Mouse (Mus musculus): ENCODE measurements around the gene Pik3cd.
A peak's percentile ranks its signal among the peaks of the same experiment; 100 is the strongest.

The Pik3cd gene

GRCm38 (mm10) chr4:149684841-149685623 lies 17.3 kb downstream of the Pik3cd start:
- no peak for DNase-seq

DNA sequence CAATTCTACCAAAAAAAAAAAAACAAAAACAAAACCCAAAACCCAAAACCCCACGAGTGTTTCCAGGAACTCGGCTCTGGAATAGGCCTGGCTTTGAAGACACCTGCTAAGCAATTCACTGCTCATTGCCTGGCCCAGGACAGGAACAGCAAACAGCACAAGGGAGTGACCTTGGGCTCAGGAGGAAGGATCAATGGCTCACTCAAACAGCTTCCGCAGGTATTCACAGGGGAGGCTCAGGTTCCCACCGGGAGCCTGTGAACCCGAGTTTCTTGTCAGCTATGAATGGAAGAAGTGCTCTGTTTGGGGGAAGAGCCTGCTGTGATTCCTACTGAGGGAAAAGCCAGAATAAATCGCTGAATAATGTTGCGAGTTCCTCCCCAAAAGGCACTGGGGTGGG lies 18.5 kb downstream of the Pik3cd start:
- DNase-seq, result no peak

GRCm38 (mm10) chr4:149679056-149679770 lies 23.2 kb downstream of the Pik3cd start:
- DNase-seq, result peak; percentile 24

- DNase-seq, result no peak
Observed at GRCm38 (mm10) chr4:149678006-149678405, 24.4 kb downstream of the Pik3cd start.

DNA sequence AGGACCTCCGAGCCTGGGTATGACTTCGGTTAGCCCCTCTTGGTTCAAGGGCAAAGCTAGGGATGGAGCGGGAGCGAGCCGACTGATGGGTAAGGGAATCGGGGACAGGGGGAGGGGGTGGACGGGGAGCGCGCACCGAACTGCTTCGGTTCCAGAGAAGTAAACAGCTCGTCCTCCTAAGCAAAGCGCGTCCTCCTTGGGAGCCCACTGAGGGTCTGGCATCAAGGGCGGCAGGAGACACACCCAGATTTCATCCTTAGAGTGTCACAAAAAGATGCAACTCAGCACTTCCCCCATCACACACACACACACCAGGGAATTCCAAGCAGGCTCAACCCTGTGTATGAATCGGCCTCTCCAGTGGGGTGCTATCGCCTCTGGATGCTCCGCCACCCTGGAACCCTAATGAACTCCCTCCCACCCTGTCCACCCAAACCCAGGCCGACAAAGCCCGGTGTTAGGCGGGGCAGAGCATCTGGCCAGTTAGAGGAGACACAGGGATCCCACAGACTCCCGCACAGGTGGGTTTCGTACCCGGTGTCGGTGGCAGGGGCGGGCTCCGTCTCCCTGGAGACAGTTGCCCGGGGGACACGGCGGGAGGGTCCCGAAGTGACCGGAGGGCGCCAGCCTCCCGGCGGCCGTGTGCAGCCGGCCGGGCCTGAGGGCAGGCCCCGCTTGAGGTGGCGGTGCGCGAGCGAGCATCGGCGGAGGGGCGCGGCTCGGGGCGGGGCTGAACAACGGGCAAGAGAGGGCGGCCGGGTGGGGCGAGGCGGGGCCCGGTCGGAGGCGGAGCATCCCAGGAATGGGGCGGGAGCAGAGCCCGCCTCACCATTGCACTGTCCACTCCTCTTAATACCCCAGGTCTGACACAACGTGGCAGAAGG lies 26.8 kb downstream of the Pik3cd start:
- peak; percentile 85 for DNase-seq

- DNase-seq, result no peak
Observed at GRCm38 (mm10) chr4:149674814-149675377, 27.5 kb downstream of the Pik3cd start.

DNA sequence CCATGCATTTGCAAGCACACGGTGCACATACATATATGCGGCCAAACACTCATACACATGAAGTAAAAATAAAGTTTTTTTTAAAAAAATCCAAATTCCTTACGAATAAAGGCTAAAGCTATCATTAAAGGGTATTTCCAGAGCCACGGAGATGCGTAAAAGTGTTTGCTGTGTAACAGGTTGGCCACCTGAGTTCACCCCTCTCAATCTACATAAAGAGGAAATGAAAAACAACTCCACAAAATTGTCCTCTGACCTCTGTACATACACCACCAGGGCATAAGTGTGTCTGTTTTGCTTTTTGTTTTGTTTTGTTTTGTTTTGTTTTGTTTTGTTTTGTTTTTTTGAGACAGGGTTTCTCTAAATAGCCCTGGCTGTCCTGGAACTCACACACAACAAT lies 29.6 kb downstream of the Pik3cd start:
- no peak for DNase-seq

- DNase-seq, result no peak
Observed at GRCm38 (mm10) chr4:149671175-149671574, 31.2 kb downstream of the Pik3cd start.

DNA sequence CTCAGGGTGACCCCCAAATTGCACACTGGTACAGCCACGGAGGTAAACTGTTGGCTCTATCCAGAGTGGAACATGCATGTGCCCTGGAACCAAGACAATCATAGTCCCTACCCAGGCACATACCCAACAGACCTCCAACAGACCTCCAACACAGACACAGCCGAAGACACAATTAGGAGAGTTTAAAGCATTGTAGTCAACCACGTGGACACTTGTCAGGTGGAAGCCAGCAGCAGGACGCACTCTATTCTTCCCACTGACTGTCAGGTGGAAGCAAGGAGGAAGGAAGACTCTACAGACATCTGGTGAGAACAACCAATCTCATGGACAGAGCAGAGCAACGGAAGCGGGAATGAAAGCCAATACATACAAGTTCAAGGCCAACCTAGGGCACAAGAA lies 36.7 kb downstream of the Pik3cd start:
- no peak for DNase-seq

- DNase-seq, result no peak
Observed at GRCm38 (mm10) chr4:149665016-149665691, 37.2 kb downstream of the Pik3cd start.

GRCm38 (mm10) chr4:149663849-149664503 lies 38.4 kb downstream of the Pik3cd start:
- DNase-seq, result no peak

DNA sequence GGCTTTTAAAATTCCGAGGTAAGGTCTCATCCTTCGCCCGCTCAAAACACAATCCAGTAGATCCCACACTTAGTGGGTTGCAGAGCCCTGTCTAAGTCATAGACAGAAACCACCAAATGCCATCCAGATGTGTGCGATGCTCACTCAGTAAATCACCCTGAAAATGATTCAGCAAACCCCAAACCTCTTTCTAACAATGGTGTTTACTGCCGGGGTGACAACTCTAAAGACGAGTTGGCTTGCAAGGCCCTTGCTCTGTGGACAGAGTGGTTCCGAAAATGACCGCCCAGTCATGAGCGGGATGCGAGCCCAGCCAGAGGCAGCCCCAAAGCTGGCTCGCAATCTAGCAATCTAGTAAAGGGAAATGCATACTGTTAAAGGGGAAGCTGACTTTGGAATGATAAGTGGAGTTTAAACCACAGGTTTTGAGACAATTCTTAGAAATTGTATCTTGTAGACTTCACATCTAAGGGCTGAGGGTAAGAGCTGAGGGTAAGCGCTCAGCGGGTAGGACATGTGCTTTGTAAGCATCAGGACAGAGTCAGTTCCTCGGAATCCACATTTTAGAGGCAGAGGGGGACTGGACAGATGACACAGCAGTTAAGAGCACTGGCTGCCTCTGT lies 40.3 kb downstream of the Pik3cd start:
- DNase-seq, result no peak

DNA sequence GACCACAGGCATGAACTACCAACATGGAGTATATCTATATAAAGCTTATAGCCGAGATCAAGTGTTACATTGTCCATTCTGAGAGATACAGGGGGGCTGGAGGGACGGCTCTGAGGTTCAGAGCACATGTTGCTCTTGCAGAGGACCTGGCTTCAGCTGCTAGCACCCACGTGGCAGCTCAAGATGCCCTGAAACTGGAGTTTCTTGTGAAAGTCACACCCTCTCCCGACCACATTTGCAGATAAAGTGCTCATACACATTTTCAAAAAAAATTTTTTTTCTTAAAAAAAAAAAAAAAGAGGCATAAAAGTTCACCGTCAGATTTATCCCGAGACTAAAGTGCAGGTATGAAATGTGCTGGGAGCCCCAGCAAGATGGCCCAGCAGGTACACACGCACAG lies 41.8 kb downstream of the Pik3cd start:
- DNase-seq, result no peak

DNA sequence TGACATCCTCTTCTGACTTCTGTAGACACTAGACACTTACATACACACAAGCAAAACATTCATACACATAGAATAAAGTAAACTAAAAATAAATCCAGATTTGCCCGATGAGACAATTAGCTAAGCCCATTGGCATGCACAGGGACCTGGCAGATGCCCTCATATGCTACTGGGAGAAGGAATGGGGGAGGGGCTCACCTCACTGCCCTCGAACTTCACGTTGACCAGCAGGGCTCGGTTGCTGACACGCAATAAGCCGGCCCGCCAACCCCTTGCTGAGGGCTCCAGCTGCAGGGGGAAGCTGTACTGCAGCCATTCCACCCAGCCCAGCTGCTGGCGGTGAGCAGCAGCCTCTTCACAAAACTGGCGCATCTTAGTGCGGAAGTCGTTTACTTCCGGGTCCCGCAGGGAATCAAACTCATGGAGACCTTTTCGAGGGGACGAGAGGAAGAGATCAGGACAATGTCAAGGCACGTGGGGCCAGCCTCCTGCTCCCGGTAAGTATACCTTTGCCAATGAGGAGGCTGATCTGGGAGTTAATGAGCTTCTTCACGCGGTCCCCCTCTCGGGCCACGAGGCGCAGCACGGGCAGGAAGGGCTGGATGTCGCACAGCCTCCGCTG lies 42.8 kb downstream of the Pik3cd start:
- DNase-seq, result no peak

- no peak for DNase-seq
Observed at GRCm38 (mm10) chr4:149657858-149658416, 44.4 kb downstream of the Pik3cd start.

DNA sequence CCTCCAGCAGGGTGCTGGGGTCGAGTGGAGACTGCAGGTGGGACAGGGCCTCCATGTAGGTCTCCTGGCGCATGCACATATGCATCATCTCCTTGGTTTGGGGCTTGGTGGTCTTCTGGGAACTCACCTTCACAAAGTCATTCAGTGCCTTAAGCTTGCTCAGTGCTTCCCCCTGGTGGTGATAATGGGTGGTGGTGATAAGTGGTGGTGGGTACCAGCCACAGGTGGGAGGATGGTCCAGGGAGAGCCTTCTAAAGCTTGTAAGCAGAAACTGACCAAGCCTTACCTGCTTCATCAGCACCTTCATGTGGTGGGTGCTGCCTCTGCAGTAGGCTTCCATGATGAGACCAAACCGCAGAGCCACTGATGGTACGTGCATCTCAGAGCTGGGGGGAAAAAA lies 48.1 kb downstream of the Pik3cd start:
- DNase-seq, result no peak

- DNase-seq, result peak; percentile 76
Observed at GRCm38 (mm10) chr4:149650493-149651193, 51.7 kb downstream of the Pik3cd start.

DNA sequence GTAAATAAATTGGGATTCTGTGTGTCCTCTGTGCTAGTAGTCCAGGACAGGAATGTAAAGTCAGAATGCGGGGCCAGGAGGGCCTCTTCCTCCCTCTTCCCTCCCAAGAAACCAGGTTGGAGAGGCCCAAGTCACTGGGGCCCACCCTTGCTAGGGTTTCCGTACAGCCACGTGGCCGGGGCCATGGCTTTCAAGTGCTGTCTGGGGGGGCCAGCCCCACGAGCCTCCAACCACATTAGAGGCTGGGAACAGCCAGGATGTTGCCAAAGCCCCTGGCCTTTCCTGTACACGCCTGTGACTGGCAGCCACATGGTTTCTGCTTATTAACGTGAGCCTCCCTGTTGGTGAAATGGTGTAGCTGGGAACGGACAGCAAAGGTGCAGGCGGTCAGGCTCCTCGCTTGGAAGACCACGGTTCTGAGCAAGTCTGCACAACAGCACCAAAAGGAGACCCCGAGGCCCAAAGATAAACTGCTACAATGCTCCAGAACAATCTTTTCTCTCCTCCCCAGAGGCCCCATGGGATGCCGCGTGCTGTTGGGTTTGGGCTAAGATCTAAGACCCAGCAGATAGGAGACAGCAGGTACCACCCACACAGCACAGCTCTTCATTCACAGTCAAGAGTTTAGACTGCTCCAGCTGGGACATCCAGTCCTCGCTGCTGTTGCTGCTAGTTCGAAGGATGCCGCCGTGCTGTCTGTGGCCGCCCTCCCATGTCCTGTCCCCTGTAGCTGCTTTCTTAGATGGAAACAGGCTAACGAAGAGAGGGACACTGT lies 54.2 kb downstream of the Pik3cd start:
- DNase-seq, result no peak

DNA sequence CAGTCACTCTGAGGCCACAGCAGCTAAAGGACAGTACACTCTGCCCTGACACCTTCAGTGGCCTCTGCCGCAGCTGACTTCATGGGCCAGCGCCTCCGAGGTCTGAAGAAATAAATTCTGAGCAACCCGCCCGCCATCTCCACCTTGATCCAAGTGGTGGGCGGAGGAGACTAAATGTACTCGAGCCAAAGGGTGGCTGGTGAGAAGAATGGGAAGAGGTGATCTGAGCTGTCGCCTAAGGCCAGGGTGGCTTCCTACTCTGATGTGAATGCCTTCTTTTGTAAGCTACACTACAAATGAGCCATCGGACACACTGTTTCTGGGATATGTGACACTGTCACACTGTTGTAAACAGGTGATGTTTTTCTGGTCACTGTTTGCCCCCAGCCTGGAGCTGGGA lies 56.6 kb downstream of the Pik3cd start:
- DNase-seq, result no peak

Data from kidney, postnatal 14 days (tissue).